Mouse (Mus musculus) olfactory bulb, adult 2 months (tissue): Measurements from ENCODE around the gene Tbc1d9b. TPM values are rescaled to one million over a fixed set of nuclear protein-coding genes. Genes with fewer than 3 reads are reported as not detected.
A peak's percentile ranks its signal among the peaks of the same experiment; 100 is the strongest.

Source experiments
- H3K27ac ChIP-seq: fragments of 200-500 bp; 2 replicates; pipeline ENCODE4 v1.5.1; 2012; ENCODE audit warnings: low read depth, low read length; ENCODE audit not compliant: insufficient read depth
- H3K4me1 ChIP-seq: fragments of 200-500 bp; 2 replicates; pipeline ENCODE4 v1.6.1; 2012; ENCODE audit warnings: low read length; ENCODE audit not compliant: control insufficient read depth, insufficient read depth
- H3K4me3 ChIP-seq: fragments of 200-500 bp; 2 replicates; pipeline ENCODE4 v1.5.1; 2012; ENCODE audit warnings: mild to moderate bottlenecking, low read depth, low read length, moderate library complexity; ENCODE audit not compliant: insufficient read depth
- CTCF ChIP-seq: fragments of 200-500 bp; IDR thresholded peaks from 2 replicates; pipeline ENCODE4 v1.5.1; 2012; ENCODE audit warnings: low read depth, mild to moderate bottlenecking, low read length, moderate library complexity; ENCODE audit not compliant: insufficient read depth
- POLR2A ChIP-seq: fragments of 200-500 bp; IDR thresholded peaks from 2 replicates; pipeline ENCODE4 v1.6.1; 2012; ENCODE audit warnings: mild to moderate bottlenecking, low read depth, low read length, moderate library complexity; ENCODE audit not compliant: insufficient read depth
- WGBS: fragments of 180-500 bp; shearing (Covaris S2); methylation state at CpG from one replicate; pipeline ENCODE4 v1.1.7; 2018; 5-methylcytosine and 5-hydroxymethylcytosine counted together
- polyA plus RNA-seq: library from polyadenylated mRNA; stranded (reverse); fragments of >200 nt; gene quantifications from 2 replicates; pipeline ENCODE4 v1.2.4, GENCODE M21; 2012; ENCODE audit warnings: low replicate concordance; ENCODE audit not compliant: missing spikeins, insufficient read depth, insufficient read length

Gene Tbc1d9b
- polyA plus RNA-seq, 1 experiment, result not detected

DNA sequence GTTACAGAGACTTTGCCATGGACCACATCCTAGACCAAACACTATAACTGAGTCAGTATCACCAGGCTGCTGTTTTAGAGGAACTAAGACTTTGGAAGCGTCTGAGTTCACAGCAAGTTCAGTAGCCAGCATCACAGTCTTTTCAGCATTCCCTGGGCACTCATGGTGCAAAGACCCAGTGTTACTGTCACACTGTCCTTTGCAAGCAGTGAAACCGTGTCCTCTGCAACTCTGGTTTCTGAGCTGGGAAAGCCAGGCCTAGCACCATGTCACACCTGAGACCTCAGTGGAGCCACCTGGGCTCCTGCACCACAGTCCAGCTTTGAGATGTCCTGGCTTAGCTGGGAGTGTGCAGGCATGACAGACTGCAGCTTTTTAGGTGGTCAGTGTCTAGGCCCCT, 67.7 kb downstream of the Tbc1d9b start:
- TF ChIP-seq CTCF (no peak), POLR2A (no peak)
- WGBS, result 92% methylated on average over 2 of the region's 2 CpGs
- no peak overlapping the region for H3K27ac ChIP-seq
- 0 out of 2 replicates have a peak, but pooled peaks cover 4% of the 10 kb centered on the region for H3K4me1 ChIP-seq
- no peak overlapping the region for H3K4me3 ChIP-seq

DNA sequence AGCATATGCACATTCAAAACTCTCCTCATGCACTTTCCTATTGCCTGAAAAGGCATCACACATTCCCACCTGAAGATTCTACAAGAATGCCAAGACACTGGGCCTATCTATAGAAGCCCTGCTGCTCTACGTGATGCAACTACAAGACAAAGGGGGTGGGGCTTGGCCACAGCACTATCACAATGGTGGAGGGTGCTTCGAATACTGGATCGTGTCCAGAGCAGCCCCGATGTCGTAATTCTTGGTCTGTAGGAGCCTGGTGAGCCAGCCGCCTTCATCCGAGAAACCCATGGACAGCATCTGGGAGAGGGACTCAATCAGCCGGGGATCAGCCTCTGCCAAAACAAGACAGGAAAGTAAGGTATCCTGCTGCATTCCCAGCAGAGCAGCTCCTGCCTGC, 69.4 kb downstream of the Tbc1d9b start:
- no peak overlapping the region for H3K4me3 ChIP-seq
- peaks cover 10% of the 10 kb centered on the region; the same call in 1 of the 2 replicates for H3K4me1 ChIP-seq
- no peak overlapping the region for H3K27ac ChIP-seq
- TF ChIP-seq POLR2A (no peak), CTCF (no peak)
- 67% methylated on average over 8 of the region's 8 CpGs for WGBS

DNA sequence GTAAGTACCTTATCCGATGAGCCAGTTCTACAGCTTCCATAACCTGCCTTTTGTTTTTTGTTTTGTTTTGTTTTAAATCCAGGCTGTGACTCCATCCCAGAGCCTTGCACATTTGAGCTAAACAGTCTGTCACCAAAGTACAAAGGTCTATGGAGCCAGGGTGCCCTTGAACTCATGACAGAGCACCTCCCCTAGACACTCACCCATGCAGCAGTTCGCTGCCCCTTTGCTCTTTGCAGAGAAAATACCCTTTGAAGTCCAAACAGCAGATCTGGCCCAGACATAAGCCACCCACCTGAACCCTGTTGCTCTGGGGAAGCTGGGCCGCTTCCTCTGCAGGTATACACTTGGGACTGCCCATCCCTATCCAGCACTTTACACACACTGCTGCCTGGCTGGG, 70.4 kb downstream of the Tbc1d9b start:
- Histone ChIP-seq H3K4me1 (peaks cover 10% of the 10 kb centered on the region; the same call in 1 of the 2 replicates), H3K27ac (no peak overlapping the region), H3K4me3 (no peak overlapping the region)
- WGBS, result 90% methylated on average over 3 of the region's 3 CpGs
- TF ChIP-seq POLR2A (no peak), CTCF (no peak)

DNA sequence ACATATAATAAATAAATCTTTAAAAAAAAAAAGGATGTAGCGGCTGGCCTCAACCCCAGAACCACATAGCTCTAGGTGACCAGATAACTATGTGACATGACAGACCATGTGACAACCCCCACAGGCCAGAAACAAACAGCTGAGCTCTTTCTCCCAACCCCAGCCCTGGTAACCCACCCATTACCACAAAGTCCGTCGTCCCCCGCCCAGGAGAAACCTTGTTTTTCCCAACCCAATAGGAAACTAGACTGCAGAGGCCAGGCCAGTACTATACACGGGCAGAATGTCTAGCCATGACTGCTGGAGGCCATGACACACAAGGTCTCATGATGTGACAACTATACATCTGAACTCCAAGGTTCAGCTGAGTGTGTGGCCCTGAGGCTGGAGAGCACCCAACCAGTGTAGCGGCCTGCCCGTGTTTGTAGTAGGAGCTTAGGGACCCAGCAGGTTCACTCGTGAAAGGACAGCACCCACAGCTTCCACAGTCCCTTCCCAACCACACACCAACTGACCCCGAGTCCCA, 72.2 kb downstream of the Tbc1d9b start:
- no peak overlapping the region for H3K4me3 ChIP-seq
- H3K4me1 ChIP-seq, result peaks cover 19% of the 10 kb centered on the region
- WGBS, result 95% methylated on average over 9 of the region's 9 CpGs
- TF ChIP-seq CTCF, result no peak
- no peak for TF ChIP-seq POLR2A
- H3K27ac ChIP-seq, result no peak overlapping the region

DNA sequence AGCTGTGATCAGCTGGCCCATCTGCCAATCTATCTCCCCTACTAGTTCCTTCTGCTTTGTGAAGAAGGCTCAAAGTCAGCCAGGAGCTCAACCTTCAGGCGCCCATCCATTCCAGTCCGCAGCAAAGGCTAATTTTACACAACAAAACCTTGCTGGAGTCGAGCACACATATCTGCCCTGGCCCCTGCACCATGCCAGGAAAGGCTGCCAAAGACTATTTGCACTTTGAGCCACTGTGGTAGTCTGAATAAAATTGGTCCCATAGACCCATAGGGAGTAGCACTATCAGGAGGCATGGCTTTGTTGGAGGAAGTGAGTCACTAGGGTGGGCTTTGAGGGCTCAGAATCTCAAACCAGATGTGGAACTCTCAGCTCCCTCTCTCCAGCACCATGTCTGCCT, 74.2 kb downstream of the Tbc1d9b start:
- H3K27ac ChIP-seq, result no peak overlapping the region
- no peak for TF ChIP-seq CTCF
- TF ChIP-seq POLR2A, result no peak
- 27% methylated on average over 3 of the region's 3 CpGs for WGBS

DNA sequence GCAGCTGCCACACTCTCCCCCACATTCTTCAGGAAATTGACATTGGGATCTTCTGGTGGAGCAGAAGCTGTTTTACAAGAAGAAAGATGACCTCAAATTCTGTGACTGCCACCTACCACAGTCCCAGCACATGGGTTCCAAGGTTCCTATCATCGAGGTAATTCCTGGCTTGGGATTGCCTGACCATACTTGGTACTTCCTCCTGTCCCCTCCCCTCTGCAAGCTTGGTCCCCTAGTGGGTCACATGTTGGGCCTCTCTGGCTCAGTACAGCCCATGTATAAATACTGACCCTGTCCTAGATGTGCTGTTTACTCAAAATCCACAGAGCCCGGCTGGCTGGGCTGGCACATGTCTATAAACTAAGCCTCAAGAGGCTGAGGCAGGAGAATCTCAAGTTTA, 74.8 kb downstream of the Tbc1d9b start:
- 79% methylated on average over 2 of the region's 2 CpGs for WGBS
- peaks cover 22% of the 10 kb centered on the region for H3K4me1 ChIP-seq
- no peak overlapping the region for H3K27ac ChIP-seq
- TF ChIP-seq CTCF (no peak), POLR2A (no peak)
- no peak overlapping the region for H3K4me3 ChIP-seq

More for the DNA sequence above, 74.2 kb downstream of the Tbc1d9b start:
- peaks cover 19% of the 10 kb centered on the region for H3K4me1 ChIP-seq
- no peak overlapping the region for H3K4me3 ChIP-seq

DNA sequence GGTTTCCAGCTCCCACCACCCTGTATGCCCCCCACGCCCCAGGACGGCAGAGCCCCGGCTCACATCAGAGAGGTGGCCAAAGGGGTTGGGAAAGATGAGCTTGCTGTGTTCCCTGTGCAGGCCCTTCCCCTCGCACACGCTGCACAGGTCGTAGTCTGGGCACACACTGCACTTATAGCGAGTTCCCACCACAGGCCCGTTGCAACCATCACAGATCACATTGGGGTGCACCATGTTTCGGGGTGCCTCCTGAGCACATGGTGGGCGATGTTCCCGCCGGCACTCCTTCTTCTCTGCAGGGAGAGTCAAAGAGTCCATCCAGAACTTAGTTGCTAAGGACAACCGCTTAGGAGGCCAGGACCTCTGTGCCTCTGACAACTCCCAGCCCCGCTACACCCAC, 76.1 kb downstream of the Tbc1d9b start:
- peaks cover 25% of the 10 kb centered on the region for H3K4me1 ChIP-seq
- 92% methylated on average over 14 of the region's 14 CpGs for WGBS
- H3K27ac ChIP-seq, result no peak overlapping the region
- H3K4me3 ChIP-seq, result no peak overlapping the region
- TF ChIP-seq POLR2A, result no peak
- no peak for TF ChIP-seq CTCF

DNA sequence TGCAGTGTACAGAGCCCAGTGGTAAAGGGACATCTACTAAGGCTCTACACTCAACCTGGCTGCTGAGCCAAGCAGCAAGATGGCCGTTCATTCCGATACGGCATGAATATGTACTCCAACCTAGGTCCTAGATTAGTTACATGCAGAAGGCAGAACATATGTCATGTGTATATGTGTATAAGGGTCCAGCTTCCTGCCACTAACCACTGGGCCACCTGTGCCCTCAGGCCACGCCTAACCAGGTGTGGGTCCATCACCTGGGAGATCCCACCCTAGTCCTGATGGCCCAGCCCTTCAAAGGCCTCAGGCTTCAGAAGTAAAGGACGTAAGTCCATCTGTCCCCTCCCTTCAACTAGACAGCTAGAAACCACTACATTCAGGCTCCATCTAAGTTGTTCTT, 76.8 kb downstream of the Tbc1d9b start:
- H3K4me1 ChIP-seq, result peaks cover 27% of the 10 kb centered on the region
- H3K27ac ChIP-seq, result no peak overlapping the region
- TF ChIP-seq CTCF, result no peak
- no peak for TF ChIP-seq POLR2A
- 93% methylated on average over 5 of the region's 5 CpGs for WGBS
- H3K4me3 ChIP-seq, result no peak overlapping the region

DNA sequence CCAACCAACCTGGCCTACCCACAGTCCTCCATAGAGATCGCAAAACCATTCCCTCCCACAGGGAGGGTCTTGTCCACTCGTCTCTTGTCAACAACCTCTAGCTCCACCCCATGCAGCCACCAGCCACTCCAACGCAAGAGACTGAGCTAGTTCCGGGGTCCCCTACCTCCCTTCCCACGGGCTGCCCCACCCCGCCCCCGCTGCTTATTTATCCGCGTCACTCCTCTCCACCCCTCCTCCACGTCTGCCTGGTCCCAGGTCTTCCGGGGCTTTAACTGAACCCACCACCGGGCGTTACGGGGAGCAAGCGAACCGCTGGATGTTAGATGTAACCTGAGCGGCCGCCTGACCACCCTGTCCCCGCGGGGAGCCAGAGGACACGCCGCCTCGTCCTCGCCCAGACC, 78.9 kb downstream of the Tbc1d9b start:
- Histone ChIP-seq H3K4me3 (peak overlapping the region; percentile 91), H3K27ac (peak overlapping the region; percentile 95), H3K4me1 (peaks cover 18% of the 10 kb centered on the region)
- TF ChIP-seq POLR2A (no peak), CTCF (no peak)
- WGBS, result under 1% methylated on average over 24 of the region's 24 CpGs

DNA sequence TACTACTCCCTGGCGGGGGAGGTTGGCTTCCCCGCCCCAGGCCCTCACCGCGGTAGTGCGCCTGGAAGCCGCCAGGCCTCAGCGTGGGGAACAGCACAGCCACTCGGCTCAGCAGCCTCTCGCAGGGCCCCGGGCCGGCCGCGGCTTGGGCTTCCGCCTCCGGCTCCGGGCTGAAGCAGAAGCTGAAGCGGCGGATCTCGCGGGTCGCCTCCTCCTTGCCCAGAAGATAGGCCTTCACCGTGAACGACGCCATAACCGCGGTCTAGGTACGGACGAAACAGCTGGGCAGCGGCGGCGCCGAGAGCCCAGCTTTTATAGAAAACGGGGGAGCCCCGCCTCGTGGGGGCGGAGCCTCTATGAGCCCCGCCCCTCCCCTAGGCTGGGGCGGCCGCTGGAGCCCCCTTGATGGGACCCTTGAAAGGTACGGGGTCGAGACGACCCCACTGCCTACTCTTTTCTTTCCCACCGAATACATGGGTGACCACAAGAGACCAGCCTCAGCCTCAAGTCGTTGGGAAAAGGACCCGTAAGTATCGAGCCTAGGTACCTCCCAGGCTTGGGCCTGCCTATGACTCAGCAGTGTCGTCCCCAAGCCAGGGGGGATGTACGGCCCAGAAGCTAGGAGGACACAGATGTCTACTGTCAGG, 79.4 kb downstream of the Tbc1d9b start, which contains the start of the genes Sqstm1 and Mgat4b:
TSS of gene Sqstm1 (minus strand) at position 323 of the 647 bp plus-strand sequence.
TSS of gene Mgat4b (plus strand) at position 386 of the 647 bp plus-strand sequence.
- TF ChIP-seq POLR2A, result peak; percentile 99
- TF ChIP-seq CTCF, result no peak
- under 1% methylated on average over 48 of the region's 48 CpGs for WGBS
- H3K4me3 ChIP-seq, result peak within 1 kb of the TSS; percentile 91
- H3K4me1 ChIP-seq, result peaks cover 21% of the 10 kb centered on the region
- H3K27ac ChIP-seq, result peak within 1 kb of the TSS; percentile 95
